Mouse (Mus musculus) ES-E14 (cell line): ENCODE results near the gene Drc3. TPM values are rescaled to one million over a fixed set of nuclear protein-coding genes. Genes with fewer than 3 reads are reported as not detected.

Experiments
- DNase-seq: peaks from one replicate; pipeline ENCODE4 v3.0.0-alpha.2; 2013; ENCODE audit warnings: low read depth, low spot score
- H3K27ac ChIP-seq: 2 replicates; pipeline ENCODE4 v1.5.1; 2012; ENCODE audit warnings: low read depth, mild to moderate bottlenecking, low read length, moderate library complexity, mixed read lengths; ENCODE audit not compliant: poor library complexity, insufficient read depth, severe bottlenecking
- H3K36me3 ChIP-seq: 2 replicates; pipeline ENCODE4 v1.6.1; 2012; ENCODE audit warnings: mild to moderate bottlenecking, low read length, moderate library complexity, mixed read lengths; ENCODE audit not compliant: control insufficient read depth, poor library complexity, insufficient read depth, severe bottlenecking
- H3K4me1 ChIP-seq, 2 experiments: fragments of 150-350 bp in 1 of 2; sonication (generic) in 1 of 2; 2 replicates each; pipeline ENCODE4 v1.6.1; 2012; ENCODE audit warnings: low read length in 2 of 2, mild to moderate bottlenecking in 1 of 2, mixed read lengths in 1 of 2; ENCODE audit not compliant: control insufficient read depth in 2 of 2, insufficient read depth in 2 of 2, poor library complexity in 1 of 2
- H3K4me3 ChIP-seq, 2 experiments: fragments of 150-350 bp in 1 of 2; sonication (generic) in 1 of 2; 2 replicates each; pipeline ENCODE4 v1.5.1; 2012; ENCODE audit warnings: low read length in 2 of 2, low read depth in 1 of 2, mild to moderate bottlenecking in 1 of 2, mixed read lengths in 1 of 2; ENCODE audit not compliant: insufficient read depth in 1 of 2, poor library complexity in 1 of 2, severe bottlenecking in 1 of 2
- H3K9ac ChIP-seq: 2 replicates; pipeline ENCODE4 v1.6.1; 2012; ENCODE audit warnings: low read depth, mild to moderate bottlenecking, low read length, mixed read lengths; ENCODE audit not compliant: poor library complexity, insufficient read depth, severe bottlenecking
- H3K9me3 ChIP-seq: fragments of 150-350 bp; sonication (generic); 2 replicates; pipeline ENCODE4 v1.6.1; 2012; ENCODE audit warnings: low read depth, mild to moderate bottlenecking, low read length; ENCODE audit not compliant: control insufficient read depth, insufficient read depth
- CHD2 ChIP-seq: IDR thresholded peaks from 2 replicates; pipeline ENCODE4 v1.6.1; 2014; ENCODE audit warnings: mild to moderate bottlenecking, low read depth, low read length, inconsistent platforms
- HCFC1 ChIP-seq: IDR thresholded peaks from 2 replicates; pipeline ENCODE4 v1.6.1; 2012; ENCODE audit warnings: low read length, inconsistent platforms, borderline replicate concordance; ENCODE audit not compliant: insufficient read depth
- MAFK ChIP-seq: IDR thresholded peaks from 2 replicates; pipeline ENCODE4 v1.6.1; 2014; ENCODE audit warnings: mild to moderate bottlenecking, low read depth, low read length, inconsistent platforms; ENCODE audit not compliant: insufficient read depth
- ZC3H11A ChIP-seq: IDR thresholded peaks from 2 replicates; pipeline ENCODE4 v1.6.1; 2012; ENCODE audit warnings: low read depth, mild to moderate bottlenecking, inconsistent platforms, low read length, borderline replicate concordance
- ZNF384 ChIP-seq: IDR thresholded peaks from 2 replicates; pipeline ENCODE4 v1.6.1; 2012; ENCODE audit warnings: low read depth, low read length, inconsistent platforms
- in situ Hi-C, 2 experiments: fragments of 600-800 bp; cut with MboI; formaldehyde crosslinking; loops; one replicate each; pipeline ENCODE4 v1.15.1; 2025; ENCODE audit warnings: low sequenced_read_pairs in 2 of 2, inconsistent platforms in 1 of 2; ENCODE audit not compliant: unreplicated experiment in 2 of 2
- total RNA-seq: library from RNA; depleted of rRNA; stranded (reverse); fragments of 300-350 nt; gene quantifications from 2 replicates; pipeline ENCODE4 v1.2.3, GENCODE M21; 2012

Gene Drc3
- total RNA-seq, 1 experiment: 1.9 TPM

DNA sequence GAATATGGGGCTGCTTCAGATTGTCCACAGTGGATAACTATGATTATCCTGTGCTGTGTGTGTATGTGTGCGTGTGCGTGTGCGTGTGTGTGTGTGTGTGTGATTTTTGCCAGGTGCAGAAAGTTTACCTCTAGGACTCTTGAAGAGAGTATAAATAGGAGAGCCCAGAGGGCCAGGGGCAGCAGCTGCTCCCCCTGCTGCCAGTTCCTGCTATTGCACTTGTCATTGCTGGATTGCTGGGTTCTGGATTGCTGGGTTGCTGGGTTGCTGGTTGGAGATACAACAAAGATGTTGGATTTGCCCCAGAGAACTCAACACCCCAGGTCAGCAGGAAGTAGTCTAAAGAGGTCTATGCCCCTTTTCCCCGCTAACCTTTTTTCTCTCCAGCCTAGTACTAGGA, 14.8 kb upstream of the Drc3 start:
- no peak overlapping the region; the same call in 1 of the 2 replicates for H3K27ac ChIP-seq
- TF ChIP-seq MAFK (no peak), ZC3H11A (no peak)
- H3K4me1 ChIP-seq: peaks cover 3 to 16% of the 10 kb centered on the region in 2 experiments; a peak in 2 of 4 replicates
- no peaks in the 10 kb centered on the region for H3K9me3 ChIP-seq
- H3K4me3 ChIP-seq: no peak overlapping the region
- in situ Hi-C loops: no loop called here
- DNase-seq: peak; percentile 40
- no peaks in the 10 kb centered on the region for H3K36me3 ChIP-seq
- H3K9ac ChIP-seq: no peak overlapping the region

DNA sequence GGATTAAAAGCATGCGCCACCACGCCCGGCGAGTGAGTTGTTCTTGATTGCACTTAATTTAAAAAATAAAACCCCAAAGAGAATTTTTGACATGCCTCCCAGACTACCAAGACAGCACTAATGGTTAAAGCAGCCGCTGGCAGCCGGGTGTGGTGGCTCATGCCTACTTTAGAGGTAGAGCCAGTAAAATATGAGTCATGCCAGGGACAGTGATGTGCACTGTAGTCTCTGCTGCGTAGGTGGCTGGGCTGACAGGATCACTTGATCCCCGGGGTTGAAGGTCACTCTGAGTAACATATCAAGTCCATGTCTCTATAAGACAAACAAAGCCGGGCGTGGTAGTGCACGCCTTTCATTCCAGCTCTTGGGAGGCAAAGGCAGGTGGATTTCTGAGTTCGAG, 13.8 kb upstream of the Drc3 start:
- TF ChIP-seq ZNF384 (no peak), MAFK (no peak), HCFC1 (no peak), CHD2 (no peak), ZC3H11A (no peak)
- Histone ChIP-seq H3K36me3 (no peaks in the 10 kb centered on the region), H3K4me3 (no peak overlapping the region), H3K27ac (no peak overlapping the region), H3K9ac (no peak overlapping the region), H3K9me3 (no peaks in the 10 kb centered on the region), H3K4me1 (peaks cover 2 to 8% of the 10 kb centered on the region in 2 experiments; a peak in 2 of 4 replicates)
- in situ Hi-C loops: no loop called here
- DNase-seq: peak; percentile 34

DNA sequence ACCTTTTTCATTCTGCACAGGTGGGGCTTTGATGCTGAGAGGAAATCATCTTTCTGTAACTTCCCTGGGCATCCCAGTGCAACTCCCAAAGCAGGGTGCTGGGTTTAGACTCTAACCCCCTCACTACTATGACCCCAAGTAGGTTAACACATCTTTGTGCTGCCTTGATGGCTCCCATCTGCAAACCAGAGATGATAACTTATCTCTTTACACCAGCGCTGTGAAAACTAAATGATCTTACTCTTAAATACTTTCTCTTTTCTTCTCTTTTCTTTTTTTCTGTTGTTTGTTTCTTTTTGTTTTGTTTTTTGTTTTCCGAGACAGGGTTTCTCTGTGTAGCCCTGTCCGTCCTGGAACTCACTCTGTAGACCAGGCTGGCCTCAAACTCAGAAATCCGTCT, 7.3 kb upstream of the Drc3 start:
- TF ChIP-seq MAFK (no peak), CHD2 (no peak), ZC3H11A (no peak), ZNF384 (no peak), HCFC1 (no peak)
- Histone ChIP-seq H3K36me3 (no peaks in the 10 kb centered on the region), H3K4me3 (no peak overlapping the region), H3K27ac (no peak overlapping the region), H3K9me3 (no peaks in the 10 kb centered on the region), H3K9ac (no peak overlapping the region), H3K4me1 (no peaks in the 10 kb centered on the region)
- no peak for DNase-seq
- in situ Hi-C loops: no loop called here

DNA sequence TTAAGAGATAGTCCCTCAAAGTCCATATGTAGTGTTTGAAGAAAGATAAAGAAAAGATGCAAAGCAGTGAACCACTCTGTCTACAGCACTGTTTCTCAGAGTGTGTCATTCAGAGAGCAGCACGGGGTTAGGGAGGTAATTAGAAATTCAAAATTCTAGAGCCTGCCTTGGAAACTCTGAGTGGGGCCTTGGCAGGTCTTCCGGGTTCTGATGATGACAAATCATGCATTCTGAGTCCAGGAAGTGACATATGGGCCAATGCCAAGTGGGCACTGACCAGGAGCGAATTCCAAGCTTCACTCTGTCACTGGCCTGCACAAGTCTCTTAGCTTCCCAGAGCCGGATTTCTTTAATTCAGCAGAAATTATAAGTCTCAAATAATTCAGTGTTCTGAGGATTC, 6.6 kb upstream of the Drc3 start:
- Histone ChIP-seq H3K4me1 (no peaks in the 10 kb centered on the region), H3K9ac (no peak overlapping the region), H3K9me3 (no peaks in the 10 kb centered on the region), H3K27ac (no peak overlapping the region), H3K36me3 (no peaks in the 10 kb centered on the region), H3K4me3 (no peak overlapping the region)
- in situ Hi-C loops: no loop called here
- no peak for DNase-seq
- no peak for TF ChIP-seq CHD2
- TF ChIP-seq MAFK: no peak
- TF ChIP-seq HCFC1: no peak
- TF ChIP-seq ZNF384: no peak
- TF ChIP-seq ZC3H11A: no peak

DNA sequence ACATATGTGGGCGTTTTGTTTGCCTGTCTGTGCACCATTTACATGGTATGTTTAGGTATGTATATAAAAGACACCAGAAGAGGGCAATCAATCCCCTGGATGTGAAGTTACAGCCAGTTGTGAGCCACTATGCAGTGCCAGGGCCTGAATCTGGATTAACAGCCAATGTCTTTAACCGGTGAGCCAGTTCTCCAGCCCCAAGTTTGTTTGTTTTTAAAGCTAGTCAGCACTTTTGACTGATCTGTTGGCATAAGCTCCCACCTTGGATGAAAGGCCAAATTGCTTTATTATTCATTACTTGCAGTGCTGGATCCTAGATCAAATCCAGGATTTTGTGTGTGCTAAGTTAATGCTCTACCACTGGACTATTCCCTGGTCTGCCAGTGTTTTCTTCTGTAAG, 1.7 kb upstream of the Drc3 start:
- Histone ChIP-seq H3K27ac (no peak overlapping the region), H3K36me3 (no peaks in the 10 kb centered on the region), H3K4me1 (peaks cover 0 to 4% of the 10 kb centered on the region in 2 experiments; a peak in 1 of 4 replicates), H3K4me3 (no peak overlapping the region), H3K9ac (no peak overlapping the region), H3K9me3 (no peaks in the 10 kb centered on the region)
- TF ChIP-seq CHD2 (no peak), MAFK (0 out of 2 replicates have a peak, but pooled peaks have one; percentile 40)
- in situ Hi-C loops: no loop called here
- no peak for DNase-seq
